Mouse (Mus musculus) ES-E14 (cell line): ENCODE measurements around the gene Flnb.

Experiments used
- CHD2 ChIP-seq: IDR thresholded peaks from 2 replicates; pipeline ENCODE4 v1.6.1; 2014; ENCODE audit warnings: mild to moderate bottlenecking, low read depth, low read length, inconsistent platforms
- HCFC1 ChIP-seq: IDR thresholded peaks from 2 replicates; pipeline ENCODE4 v1.6.1; 2012; ENCODE audit warnings: low read length, inconsistent platforms, borderline replicate concordance; ENCODE audit not compliant: insufficient read depth
- ZNF384 ChIP-seq: IDR thresholded peaks from 2 replicates; pipeline ENCODE4 v1.6.1; 2012; ENCODE audit warnings: low read depth, low read length, inconsistent platforms

DNA sequence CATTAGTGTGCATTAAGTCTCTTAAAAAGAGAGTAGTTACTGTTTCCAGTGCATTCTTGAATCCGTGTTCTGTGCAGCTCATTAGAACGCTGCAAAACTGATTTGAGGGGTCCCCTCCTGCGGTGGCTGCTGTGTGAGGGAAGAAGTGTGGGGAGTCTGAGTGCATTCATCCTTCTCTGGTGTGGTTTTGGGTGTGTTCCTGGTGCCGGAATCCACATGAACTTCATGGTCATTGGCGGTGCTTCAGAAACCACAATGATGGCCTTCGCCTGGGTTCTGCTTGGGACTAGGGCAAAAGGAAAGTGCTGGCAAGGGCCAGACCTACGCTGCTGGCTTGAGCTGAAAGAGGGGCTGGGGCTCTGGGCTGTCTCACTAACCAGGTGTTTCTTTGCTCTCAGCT, 116.4 kb downstream of the Flnb start:
- no peak for TF ChIP-seq HCFC1
- no peak for TF ChIP-seq CHD2
- TF ChIP-seq ZNF384 = no peak
